Mouse (Mus musculus) Muller cell, postnatal 12 days (primary cell): ENCODE results near the gene Hcls1.

Source experiments
- DNase-seq: peaks from one replicate; pipeline ENCODE4 v3.0.0-alpha.2; 2015; ENCODE audit errors: inconsistent ontology term

The Hcls1 gene

GRCm38 (mm10) chr16:36930231-36931136 lies 4.3 kb upstream of the Hcls1 start:
- no peak for DNase-seq

DNA sequence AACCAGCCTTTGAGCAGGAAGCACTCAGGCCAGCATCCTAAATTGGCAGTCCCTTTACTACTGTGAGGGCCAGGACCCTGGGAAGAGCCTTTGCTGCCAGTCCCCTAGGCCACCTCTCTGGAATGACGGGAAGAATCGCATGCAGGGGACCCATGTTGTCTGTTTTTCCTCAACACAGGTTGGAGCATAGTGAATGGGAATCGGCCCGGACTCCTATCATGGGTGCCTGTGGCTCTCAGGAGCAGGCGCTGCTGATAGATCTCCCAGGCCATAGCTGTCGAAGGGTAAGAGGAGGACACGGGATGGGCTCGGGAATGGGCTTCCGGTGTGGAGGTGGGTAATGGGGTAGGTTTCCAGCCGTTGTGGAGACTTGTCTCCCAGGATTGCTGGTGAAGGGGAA lies 3.4 kb upstream of the Hcls1 start:
- DNase-seq: no peak

DNA sequence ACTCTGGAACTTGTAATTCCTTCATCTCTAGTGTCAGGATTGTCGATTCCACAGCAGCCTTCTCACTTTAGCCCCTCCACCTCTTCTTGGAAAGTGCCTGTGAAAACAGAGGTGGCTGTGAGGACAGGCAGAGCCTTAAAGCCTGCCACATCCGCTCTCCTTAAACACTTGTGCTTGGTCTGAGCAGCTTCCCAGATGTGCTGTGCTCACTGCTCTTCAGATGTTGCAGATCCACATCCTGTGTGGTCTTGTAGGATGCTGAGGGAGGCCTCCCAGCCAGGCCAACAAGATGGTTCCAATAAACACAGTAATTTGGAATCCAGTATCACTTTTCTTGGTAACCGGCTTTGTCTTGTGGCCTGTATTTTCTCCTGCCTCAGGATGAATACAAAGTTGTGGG lies 2.8 kb upstream of the Hcls1 start:
- no peak for DNase-seq

GRCm38 (mm10) chr16:36932546-36932945 lies 2.2 kb upstream of the Hcls1 start:
- no peak for DNase-seq

- no peak for DNase-seq
Measured at GRCm38 (mm10) chr16:36934131-36934840, 497 bp upstream of the Hcls1 start.

DNA sequence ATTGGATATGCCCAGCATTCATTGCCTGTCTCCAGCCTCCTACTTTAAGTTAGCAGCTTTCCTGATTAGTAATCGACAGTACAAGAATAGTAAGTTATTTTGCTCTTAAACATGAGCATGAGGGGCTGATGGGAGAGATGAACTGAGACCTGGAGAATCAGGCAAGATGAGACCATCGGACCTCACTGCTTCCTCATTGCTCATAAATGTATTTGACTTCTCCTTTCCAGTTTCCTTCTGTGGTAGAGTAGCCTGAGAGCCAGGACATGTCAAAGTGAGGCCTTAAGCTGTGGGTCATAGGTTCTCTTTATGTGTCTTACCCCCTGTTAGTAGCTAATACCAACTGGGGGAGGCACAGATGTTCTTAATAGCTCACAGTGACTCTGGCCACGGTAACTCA lies 1.0 kb downstream of the Hcls1 start:
- no peak for DNase-seq

- peak; percentile 29 for DNase-seq
Measured at GRCm38 (mm10) chr16:36941137-36941727, 6.4 kb downstream of the Hcls1 start.

DNA sequence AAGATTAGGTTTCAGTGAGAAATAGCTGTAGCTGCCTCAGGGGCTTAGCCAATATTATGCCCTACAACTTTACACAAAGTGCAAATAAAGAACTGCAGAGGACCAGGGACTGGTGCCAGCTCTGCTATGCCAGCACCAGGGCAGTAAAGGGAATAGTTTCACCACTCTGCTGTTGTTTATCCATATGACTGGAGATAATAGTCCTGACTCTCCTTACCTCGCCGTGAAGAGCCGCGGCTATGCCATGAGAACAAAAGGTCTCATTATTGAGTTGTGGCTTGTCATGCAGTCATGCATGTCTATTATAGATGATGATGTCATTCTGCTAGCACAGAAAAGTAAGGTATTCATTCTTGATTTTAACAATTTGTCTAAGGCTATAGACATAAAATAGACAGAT lies 7.1 kb downstream of the Hcls1 start:
- DNase-seq: peak; percentile 58

- no peak for DNase-seq
Measured at GRCm38 (mm10) chr16:36943591-36943990, 8.8 kb downstream of the Hcls1 start.

GRCm38 (mm10) chr16:36944895-36945424 lies 10.2 kb downstream of the Hcls1 start:
- no peak for DNase-seq

DNA sequence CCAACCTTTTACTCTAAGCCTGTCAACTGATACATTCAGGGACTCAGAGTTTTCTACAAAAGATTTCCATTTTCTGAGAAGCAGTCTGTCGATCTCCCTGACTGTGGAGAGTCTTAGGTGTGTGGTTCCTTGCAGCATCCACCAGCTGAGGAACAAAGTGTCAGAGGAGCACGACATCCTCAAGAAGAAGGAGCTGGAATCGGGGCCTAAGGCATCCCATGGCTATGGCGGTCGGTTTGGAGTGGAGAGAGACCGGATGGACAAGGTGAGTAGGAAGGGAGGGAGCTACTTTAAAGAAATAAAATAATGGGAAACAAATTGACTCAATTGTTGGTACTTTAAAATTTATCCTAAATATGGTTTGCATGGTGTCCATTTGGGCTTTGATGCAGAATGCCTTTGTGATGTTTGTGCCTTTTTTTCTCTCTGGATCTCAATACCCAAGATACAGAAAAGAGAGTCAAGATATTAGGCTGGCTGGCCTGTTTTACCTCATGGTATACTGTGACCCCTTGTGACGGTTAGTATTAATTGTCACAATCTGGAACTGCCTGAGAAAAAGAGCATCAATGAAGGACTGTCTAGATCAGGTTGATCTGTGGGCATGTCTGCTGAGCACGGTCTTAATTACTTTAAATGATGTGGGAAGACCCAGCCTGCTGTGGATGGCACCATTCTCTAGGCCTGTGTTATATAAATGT lies 11.8 kb downstream of the Hcls1 start:
- no peak for DNase-seq

- DNase-seq: no peak
Measured at GRCm38 (mm10) chr16:36947646-36948197, 12.9 kb downstream of the Hcls1 start.

- DNase-seq: no peak
Measured at GRCm38 (mm10) chr16:36949614-36950336, 15.0 kb downstream of the Hcls1 start.

GRCm38 (mm10) chr16:36951029-36951428 lies 16.2 kb downstream of the Hcls1 start:
- peak; percentile 59 for DNase-seq

GRCm38 (mm10) chr16:36955106-36955505 lies 20.3 kb downstream of the Hcls1 start:
- DNase-seq: no peak

DNA sequence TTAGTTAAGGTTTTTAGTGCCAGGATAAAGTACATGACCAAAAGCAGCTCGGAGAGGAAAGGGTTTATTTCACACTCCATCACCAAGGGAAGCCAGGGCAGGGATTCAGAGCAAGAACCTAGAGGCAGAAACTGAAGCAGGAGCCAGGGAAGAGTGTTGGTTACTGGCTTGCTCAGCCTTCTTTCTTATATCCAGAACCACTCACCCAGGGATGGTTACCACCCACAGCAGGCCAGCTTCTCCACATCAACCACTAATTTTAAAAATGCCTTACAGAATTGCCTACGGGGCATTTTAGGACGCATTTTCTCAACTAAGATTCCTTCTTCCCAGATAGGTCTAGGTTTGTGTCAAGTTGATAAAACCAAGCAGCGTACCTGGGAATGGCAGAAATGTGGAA lies 28.6 kb downstream of the Hcls1 start:
- DNase-seq: no peak

GRCm38 (mm10) chr16:36979127-36979526 lies 44.3 kb downstream of the Hcls1 start:
- DNase-seq: no peak

- DNase-seq: no peak
Measured at GRCm38 (mm10) chr16:36983796-36984195, 49.0 kb downstream of the Hcls1 start.

GRCm38 (mm10) chr16:36985636-36986042 lies 50.9 kb downstream of the Hcls1 start:
- DNase-seq: no peak

GRCm38 (mm10) chr16:36987399-36987798 lies 52.6 kb downstream of the Hcls1 start:
- no peak for DNase-seq

- no peak for DNase-seq
Measured at GRCm38 (mm10) chr16:36988066-36988465, 53.3 kb downstream of the Hcls1 start.
